Mouse (Mus musculus): ENCODE data around the gene Napsa. TPM values are rescaled to one million over a fixed set of nuclear protein-coding genes. Genes with fewer than 3 reads are reported as not detected.

Gene Napsa
- total and polyA plus RNA-seq, 2 experiments from 2014 or later: 0.79 TPM; not detected in 1

GRCm38 (mm10) chr7:44624543-44624826 lies 52.3 kb downstream of the Napsa start:
- Histone ChIP-seq H3K36me3 (ENCODE audit: insufficient read depth, low read length) (no peaks in the 10 kb centered on the region), H3K4me3 (ENCODE audit: low read depth, low read length) (no peak overlapping the region), H3K27ac (ENCODE audit: low read depth, low read length) (no peak overlapping the region), H3K27me3 (ENCODE audit: insufficient read depth, low read length) (no peaks in the 10 kb centered on the region), H3K4me2 (ENCODE audit: low read depth, low read length, poor library complexity, severe bottlenecking) (no peak overlapping the region), H3K9me3 (ENCODE audit: low read length) (no peaks in the 10 kb centered on the region), H3K9ac (replicated peaks; ENCODE audit: low read length, poor library complexity, severe bottlenecking) (no peak overlapping the region), H3K4me1 (ENCODE audit: insufficient read depth, low read length) (no peaks in the 10 kb centered on the region)
- WGBS: 78% methylated on average over 3 of the region's 3 CpGs
- TF ChIP-seq CTCF (IDR thresholded peaks at IDR 0.05): no peak
- ATAC-seq (ENCODE audit: low FRiP score) (no peak), DNase-seq (ENCODE audit: low spot score) (no peak)

GRCm38 (mm10) chr7:44624828-44625227 lies 52.6 kb downstream of the Napsa start:
- no peaks in the 10 kb centered on the region for H3K9me3 ChIP-seq (ENCODE audit: low read length)
- 59% methylated on average over 14 of the region's 14 CpGs for WGBS
- H3K4me1 ChIP-seq (ENCODE audit: insufficient read depth, low read length): no peaks in the 10 kb centered on the region
- ATAC-seq (ENCODE audit: low FRiP score) (no peak), DNase-seq (ENCODE audit: low spot score) (no peak)
- H3K27ac ChIP-seq (ENCODE audit: low read depth, low read length): no peak overlapping the region
- H3K9ac ChIP-seq (replicated peaks; ENCODE audit: low read length, poor library complexity, severe bottlenecking): no peak overlapping the region
- H3K27me3 ChIP-seq (ENCODE audit: insufficient read depth, low read length): no peaks in the 10 kb centered on the region
- H3K36me3 ChIP-seq (ENCODE audit: insufficient read depth, low read length): no peaks in the 10 kb centered on the region
- TF ChIP-seq CTCF (IDR thresholded peaks at IDR 0.05): no peak
- H3K4me2 ChIP-seq (ENCODE audit: low read depth, low read length, poor library complexity, severe bottlenecking): no peak overlapping the region
- H3K4me3 ChIP-seq (ENCODE audit: low read depth, low read length): no peak overlapping the region

GRCm38 (mm10) chr7:44625241-44626067 lies 53.3 kb downstream of the Napsa start:
- WGBS: 90% methylated on average over 13 of the region's 13 CpGs
- no peaks in the 10 kb centered on the region for H3K9me3 ChIP-seq (ENCODE audit: low read length)
- H3K4me3 ChIP-seq (ENCODE audit: low read depth, low read length): no peak overlapping the region
- no peaks in the 10 kb centered on the region for H3K36me3 ChIP-seq (ENCODE audit: insufficient read depth, low read length)
- no peak for TF ChIP-seq CTCF (IDR thresholded peaks at IDR 0.05)
- no peak overlapping the region for H3K27ac ChIP-seq (ENCODE audit: low read depth, low read length)
- no peaks in the 10 kb centered on the region for H3K27me3 ChIP-seq (ENCODE audit: insufficient read depth, low read length)
- DNase-seq (ENCODE audit: low spot score) (no peak), ATAC-seq (ENCODE audit: low FRiP score) (no peak)
- no peaks in the 10 kb centered on the region for H3K4me1 ChIP-seq (ENCODE audit: insufficient read depth, low read length)
- no peak overlapping the region for H3K9ac ChIP-seq (replicated peaks; ENCODE audit: low read length, poor library complexity, severe bottlenecking)
- no peak overlapping the region for H3K4me2 ChIP-seq (ENCODE audit: low read depth, low read length, poor library complexity, severe bottlenecking)

- H3K4me1 ChIP-seq (ENCODE audit: insufficient read depth, low read length): no peaks in the 10 kb centered on the region
- H3K4me3 ChIP-seq (ENCODE audit: low read depth, low read length): no peak overlapping the region
- no peaks in the 10 kb centered on the region for H3K36me3 ChIP-seq (ENCODE audit: insufficient read depth, low read length)
- H3K9me3 ChIP-seq (ENCODE audit: low read length): no peaks in the 10 kb centered on the region
- WGBS: 57% methylated on average over 1 of the region's 1 CpGs
- DNase-seq (ENCODE audit: low spot score) (no peak), ATAC-seq (ENCODE audit: low FRiP score) (no peak)
- H3K27me3 ChIP-seq (ENCODE audit: insufficient read depth, low read length): no peaks in the 10 kb centered on the region
- no peak overlapping the region for H3K4me2 ChIP-seq (ENCODE audit: low read depth, low read length, poor library complexity, severe bottlenecking)
- no peak overlapping the region for H3K9ac ChIP-seq (replicated peaks; ENCODE audit: low read length, poor library complexity, severe bottlenecking)
- H3K27ac ChIP-seq (ENCODE audit: low read depth, low read length): no peak overlapping the region
- no peak for TF ChIP-seq CTCF (IDR thresholded peaks at IDR 0.05)
Measured at GRCm38 (mm10) chr7:44626068-44626385, 53.8 kb downstream of the Napsa start.

GRCm38 (mm10) chr7:44626966-44627365 lies 54.8 kb downstream of the Napsa start:
- no peak overlapping the region for H3K9ac ChIP-seq (replicated peaks; ENCODE audit: low read length, poor library complexity, severe bottlenecking)
- H3K4me1 ChIP-seq (ENCODE audit: insufficient read depth, low read length): no peaks in the 10 kb centered on the region
- H3K27me3 ChIP-seq (ENCODE audit: insufficient read depth, low read length): no peaks in the 10 kb centered on the region
- H3K4me3 ChIP-seq (ENCODE audit: low read depth, low read length): no peak overlapping the region
- WGBS: 88% methylated on average over 13 of the region's 13 CpGs
- ATAC-seq (ENCODE audit: low FRiP score): no peak
- H3K27ac ChIP-seq (ENCODE audit: low read depth, low read length): no peak overlapping the region
- DNase-seq (ENCODE audit: low spot score): no peak
- no peak for TF ChIP-seq CTCF (IDR thresholded peaks at IDR 0.05)
- no peak overlapping the region for H3K4me2 ChIP-seq (ENCODE audit: low read depth, low read length, poor library complexity, severe bottlenecking)
- H3K36me3 ChIP-seq (ENCODE audit: insufficient read depth, low read length): no peaks in the 10 kb centered on the region
- no peaks in the 10 kb centered on the region for H3K9me3 ChIP-seq (ENCODE audit: low read length)

- Histone ChIP-seq H3K4me2 (ENCODE audit: low read depth, low read length, poor library complexity, severe bottlenecking) (no peak overlapping the region), H3K36me3 (ENCODE audit: insufficient read depth, low read length) (no peaks in the 10 kb centered on the region), H3K4me1 (ENCODE audit: insufficient read depth, low read length) (no peaks in the 10 kb centered on the region), H3K9me3 (ENCODE audit: low read length) (no peaks in the 10 kb centered on the region), H3K4me3 (ENCODE audit: low read depth, low read length) (no peak overlapping the region), H3K9ac (replicated peaks; ENCODE audit: low read length, poor library complexity, severe bottlenecking) (no peak overlapping the region), H3K27me3 (ENCODE audit: insufficient read depth, low read length) (no peaks in the 10 kb centered on the region), H3K27ac (ENCODE audit: low read depth, low read length) (no peak overlapping the region)
- ATAC-seq (ENCODE audit: low FRiP score): no peak
- no peak for TF ChIP-seq CTCF (IDR thresholded peaks at IDR 0.05)
- 82% methylated on average over 15 of the region's 15 CpGs for WGBS
- DNase-seq (ENCODE audit: low spot score): no peak
Measured at GRCm38 (mm10) chr7:44628402-44629034, 56.3 kb downstream of the Napsa start.

Measured in midbrain, postnatal 0 days (tissue).